ENCODE assay signal across 20 mouse cellular contexts in the genomic region with DNA sequence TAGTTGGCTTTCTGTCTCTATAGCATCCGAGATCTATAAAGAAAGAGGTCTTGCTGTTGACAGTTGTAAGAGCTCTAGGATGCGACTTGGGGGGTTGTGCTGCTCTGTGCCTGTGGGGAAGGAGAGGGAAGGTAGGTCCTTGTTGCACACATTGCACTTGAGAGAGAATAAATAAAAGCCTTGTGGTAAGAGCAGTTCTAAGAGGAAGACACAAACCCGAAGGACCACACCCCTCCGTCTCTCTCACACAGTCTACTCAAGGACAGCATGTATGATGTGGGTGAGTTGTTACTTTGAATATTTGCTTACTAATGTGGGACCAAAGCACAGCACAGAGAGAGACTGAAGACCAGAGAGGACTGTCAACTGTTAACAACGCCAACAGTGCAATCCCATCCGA.
DNase-seq lines count a peak whose midpoint lies in the region; ATAC-seq lines count a peak whose summit lies in the region.
"Had no signal": no experiment of that assay in that cellular context is flagged by ENCODE, and none has a peak within 500 bp of the region (broad histone marks: within the 10 kb centered on the region; RNA-seq: fewer than 3 reads in every experiment).

No protein-coding gene starts in this region.

- no peak overlapping the region for H3K9ac ChIP-seq in hindbrain, embryonic 12.5 days
- no peak overlapping the region for H3K9ac ChIP-seq in hindbrain, embryonic 16.5 days (ENCODE audit: low read depth, low read length)
- H3K9ac ChIP-seq in forebrain, embryonic 15.5 days (replicated peaks): 0 out of 2 replicates have a peak overlapping the region, but pooled peaks have one; percentile 7
- no peak overlapping the region for H3K9ac ChIP-seq in midbrain, embryonic 16.5 days (ENCODE audit: low read depth, low read length)
- H3K9ac ChIP-seq: liver, embryonic 12.5 days; lung, embryonic 15.5 days had no signal

- H3K36me3 ChIP-seq in hindbrain, embryonic 12.5 days: no peaks in the 10 kb centered on the region
- no peaks in the 10 kb centered on the region for H3K36me3 ChIP-seq in hindbrain, embryonic 16.5 days (ENCODE audit: control insufficient read depth, insufficient read depth, low read length)
- H3K36me3 ChIP-seq in forebrain, embryonic 15.5 days: no peaks in the 10 kb centered on the region
- no peaks in the 10 kb centered on the region for H3K36me3 ChIP-seq in midbrain, embryonic 16.5 days (ENCODE audit: control insufficient read depth, insufficient read depth, low read length)
- H3K36me3 ChIP-seq: liver, embryonic 12.5 days; lung, embryonic 15.5 days had no signal

- DNase-seq in CD4-positive, CD25-positive, alpha-beta regulatory T cell, adult 2 months (ENCODE audit: low read depth, low spot score): peak; percentile 44
- no peak for DNase-seq in layer of hippocampus, postnatal 25 days (ENCODE audit: extremely low spot score in 1 of 2, low spot score in 1 of 2)
- DNase-seq in right cerebral cortex, adult 2 months (ENCODE audit: low spot score in 2 of 2): no peak
- DNase-seq: adrenal gland, postnatal 36 days; cerebellum, adult 9-10 months; gastrocnemius, postnatal 36 days; heart, postnatal 36 days; kidney, adult 18-20 months; kidney, postnatal 36 days; layer of hippocampus, postnatal 36 days; left cerebral cortex, postnatal 4 days; retina, postnatal 1 day had no signal

- no peak overlapping the region for H3K4me3 ChIP-seq in hindbrain, embryonic 12.5 days
- no peak overlapping the region for H3K4me3 ChIP-seq in hindbrain, embryonic 16.5 days (ENCODE audit: low read length)
- no peak overlapping the region for H3K4me3 ChIP-seq in forebrain, embryonic 15.5 days
- H3K4me3 ChIP-seq in midbrain, embryonic 16.5 days (ENCODE audit: low read depth, low read length): no peak overlapping the region
- H3K4me3 ChIP-seq: liver, embryonic 12.5 days; lung, embryonic 15.5 days had no signal

- no peaks in the 10 kb centered on the region for H3K27me3 ChIP-seq in hindbrain, embryonic 12.5 days
- H3K27me3 ChIP-seq in hindbrain, embryonic 16.5 days (replicated peaks; ENCODE audit: control insufficient read depth, insufficient read depth, low read length): no peaks in the 10 kb centered on the region
- H3K27me3 ChIP-seq in forebrain, embryonic 15.5 days: no peaks in the 10 kb centered on the region
- H3K27me3 ChIP-seq in midbrain, embryonic 16.5 days (ENCODE audit: control insufficient read depth, insufficient read depth, low read depth, low read length): no peaks in the 10 kb centered on the region
- H3K27me3 ChIP-seq: CH12.LX; liver, embryonic 12.5 days; lung, embryonic 15.5 days had no signal

- no peaks in the 10 kb centered on the region for H3K9me3 ChIP-seq in hindbrain, embryonic 12.5 days (replicated peaks)
- H3K9me3 ChIP-seq in hindbrain, embryonic 16.5 days (ENCODE audit: control insufficient read depth, low read length): no peaks in the 10 kb centered on the region
- H3K9me3 ChIP-seq in forebrain, embryonic 15.5 days: no peaks in the 10 kb centered on the region
- H3K9me3 ChIP-seq in midbrain, embryonic 16.5 days (replicated peaks; ENCODE audit: control insufficient read depth, low read length, poor library complexity, severe bottlenecking): no peaks in the 10 kb centered on the region
- H3K9me3 ChIP-seq: liver, embryonic 12.5 days; lung, embryonic 15.5 days had no signal

- H3K27ac ChIP-seq in hindbrain, embryonic 12.5 days: peak overlapping the region; percentile 5
- no peak overlapping the region for H3K27ac ChIP-seq in hindbrain, embryonic 16.5 days (ENCODE audit: low read depth, low read length)
- H3K27ac ChIP-seq in forebrain, embryonic 15.5 days (replicated peaks): peak overlapping the region; percentile 70
- peak overlapping the region; percentile 67; the same call in 1 of the 2 replicates for H3K27ac ChIP-seq in midbrain, embryonic 16.5 days (ENCODE audit: low read length)
- H3K27ac ChIP-seq: liver, embryonic 12.5 days; lung, embryonic 15.5 days had no signal

- H3K4me1 ChIP-seq in hindbrain, embryonic 12.5 days: peaks cover 49% of the 10 kb centered on the region
- H3K4me1 ChIP-seq in hindbrain, embryonic 16.5 days (ENCODE audit: control insufficient read depth, insufficient read depth, low read depth, low read length): peaks cover 37% of the 10 kb centered on the region
- peaks cover 87% of the 10 kb centered on the region for H3K4me1 ChIP-seq in forebrain, embryonic 15.5 days
- H3K4me1 ChIP-seq in midbrain, embryonic 16.5 days (ENCODE audit: control insufficient read depth, insufficient read depth, low read length): peaks cover 58% of the 10 kb centered on the region

- 67% methylated on average over 6 of the region's 6 CpGs for WGBS in hindbrain, embryonic 12.5 days
- WGBS in hindbrain, embryonic 16.5 days: 67% methylated on average over 6 of the region's 6 CpGs
- 63% methylated on average over 6 of the region's 6 CpGs for WGBS in forebrain, embryonic 15.5 days
- WGBS in midbrain, embryonic 16.5 days: 54% methylated on average over 6 of the region's 6 CpGs

- no peak for ATAC-seq in hindbrain, embryonic 12.5 days (ENCODE audit: low FRiP score)
- no peak for ATAC-seq in hindbrain, embryonic 16.5 days
- ATAC-seq in forebrain, embryonic 15.5 days (replicated peaks): no peak
- no peak for ATAC-seq in midbrain, embryonic 16.5 days
- ATAC-seq: liver, embryonic 12.5 days had no signal

- no peak overlapping the region for H3K4me2 ChIP-seq in hindbrain, embryonic 12.5 days (replicated peaks)
- H3K4me2 ChIP-seq in hindbrain, embryonic 16.5 days (ENCODE audit: low read length): no peak overlapping the region
- H3K4me2 ChIP-seq in forebrain, embryonic 15.5 days (replicated peaks): no peak overlapping the region
- H3K4me2 ChIP-seq in midbrain, embryonic 16.5 days (ENCODE audit: low read length): no peak overlapping the region
- H3K4me2 ChIP-seq: heart, embryonic 11.5 days; liver, embryonic 12.5 days; lung, embryonic 15.5 days had no signal
